Mouse (Mus musculus) adrenal gland, adult 8-10 months (tissue): ENCODE measurements around the gene Akap13. TPM values are rescaled to one million over a fixed set of nuclear protein-coding genes. Genes with fewer than 3 reads are reported as not detected.

ENCODE experiments used
- DNase-seq: peaks from one replicate; pipeline ENCODE4 v3.0.0; 2022
- total RNA-seq, 4 experiments: library from RNA; stranded (reverse); gene quantifications; 2 replicates each; pipeline ENCODE4 v1.2.4; 2022

Akap13 gene
- total RNA-seq, 4 experiments from 2014 or later, result 52.8 to 141 (median 95.6) TPM

- DNase-seq, result no peak
These were observed 105.8 kb downstream of the Akap13 start for GRCm38 (mm10) chr7:75561134-75561533.

- no peak for DNase-seq
These were observed 112.9 kb downstream of the Akap13 start for GRCm38 (mm10) chr7:75568276-75568675.

- DNase-seq, result no peak
These were observed 113.5 kb downstream of the Akap13 start for GRCm38 (mm10) chr7:75568883-75569282.

GRCm38 (mm10) chr7:75570218-75570617 lies 114.9 kb downstream of the Akap13 start:
- DNase-seq, result no peak

- DNase-seq, result no peak
These were observed 115.7 kb downstream of the Akap13 start for GRCm38 (mm10) chr7:75571078-75571477.

GRCm38 (mm10) chr7:75572127-75572526 lies 116.8 kb downstream of the Akap13 start:
- DNase-seq, result no peak

GRCm38 (mm10) chr7:75575120-75575649 lies 119.9 kb downstream of the Akap13 start:
- DNase-seq, result no peak

- no peak for DNase-seq
These were observed 120.7 kb downstream of the Akap13 start for GRCm38 (mm10) chr7:75575800-75576585.

- DNase-seq, result no peak
These were observed 121.5 kb downstream of the Akap13 start for GRCm38 (mm10) chr7:75576851-75577250.

GRCm38 (mm10) chr7:75577353-75577752 lies 122.0 kb downstream of the Akap13 start:
- DNase-seq, result no peak

- no peak for DNase-seq
These were observed 123.3 kb downstream of the Akap13 start for GRCm38 (mm10) chr7:75578647-75579046.

GRCm38 (mm10) chr7:75582091-75582490 lies 126.8 kb downstream of the Akap13 start:
- no peak for DNase-seq

- no peak for DNase-seq
These were observed 128.8 kb downstream of the Akap13 start for GRCm38 (mm10) chr7:75584100-75584499.

- DNase-seq, result no peak
These were observed 130.1 kb downstream of the Akap13 start for GRCm38 (mm10) chr7:75585409-75585808.

GRCm38 (mm10) chr7:75586113-75586512 lies 130.8 kb downstream of the Akap13 start:
- DNase-seq, result no peak

GRCm38 (mm10) chr7:75587727-75588126 lies 132.4 kb downstream of the Akap13 start:
- peak; percentile 25 for DNase-seq

- DNase-seq, result no peak
These were observed 134.1 kb downstream of the Akap13 start for GRCm38 (mm10) chr7:75589304-75589973.

- no peak for DNase-seq
These were observed 136.6 kb downstream of the Akap13 start for GRCm38 (mm10) chr7:75591961-75592360.

- no peak for DNase-seq
These were observed 139.5 kb downstream of the Akap13 start for GRCm38 (mm10) chr7:75594801-75595200.

- no peak for DNase-seq
These were observed 139.9 kb downstream of the Akap13 start for GRCm38 (mm10) chr7:75595268-75595667.

- peak; percentile 40 for DNase-seq
These were observed 140.9 kb downstream of the Akap13 start for GRCm38 (mm10) chr7:75596058-75596748.

- DNase-seq, result no peak
These were observed 142.5 kb downstream of the Akap13 start for GRCm38 (mm10) chr7:75597840-75598239.
